ENCODE assay signal across 8 mouse cellular contexts in the genomic region with DNA sequence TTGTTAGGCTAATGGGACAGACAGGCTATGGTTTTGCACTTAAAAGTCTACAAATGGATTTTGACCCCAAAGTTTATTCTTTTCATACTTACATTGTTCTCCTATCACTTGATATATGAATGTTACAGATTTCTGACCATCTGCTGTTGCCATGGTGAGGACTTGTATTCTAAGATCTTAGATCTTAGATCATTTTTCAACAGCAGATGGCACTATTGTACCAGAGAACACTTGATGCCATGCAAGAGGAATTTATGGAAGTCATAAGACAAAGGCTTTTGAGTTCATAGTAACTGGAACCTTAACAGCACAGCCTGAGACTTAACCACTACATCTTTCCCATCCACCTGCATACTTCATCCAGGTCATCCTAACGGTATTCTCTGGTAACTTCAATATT. TPM values are rescaled to one million over a fixed set of nuclear protein-coding genes. Genes with fewer than 3 reads are reported as not detected.
A peak's percentile ranks its signal among the peaks of the same experiment; 100 is the strongest.
DNase-seq lines count a peak whose midpoint lies in the region; ATAC-seq and TF ChIP-seq lines count a peak whose summit lies in the region.

No protein-coding gene starts in this region.

- DNase-seq in heart, adult 2 months, result no peak
- no peak for DNase-seq in heart, postnatal 25 days (ENCODE audit: low spot score)
- peak; percentile 48 for DNase-seq in thymus, postnatal 14 days
- no peak for DNase-seq in thymus, postnatal 4 days
- peak; percentile 25 for DNase-seq in fat pad, adult 2 months (ENCODE audit: extremely low read depth, low read depth, low spot score)
- DNase-seq in gastrocnemius, postnatal 36 days, result no peak

- no peak overlapping the region for H3K27ac ChIP-seq in heart, adult 2 months
- H3K27ac ChIP-seq in macrophage, result peak overlapping the region; percentile 83; the same call in 1 of the 2 replicates

- no peak for TF ChIP-seq EP300 in heart, adult 2 months (IDR thresholded peaks at IDR 0.05; ENCODE audit: insufficient read depth, low read depth, low read length)

- H3K4me3 ChIP-seq in heart, adult 2 months, result no peak overlapping the region
- no peak overlapping the region for H3K4me3 ChIP-seq in macrophage (ENCODE audit: inconsistent target)

- H3K36me3 ChIP-seq in heart, adult 2 months (ENCODE audit: control insufficient read depth, insufficient read depth, low read length), result peaks cover 15% of the 10 kb centered on the region
- peaks cover 7% of the 10 kb centered on the region; the same call in 1 of the 2 replicates for H3K36me3 ChIP-seq in macrophage (ENCODE audit: inconsistent target)

- TF ChIP-seq CTCF in heart, adult 2 months (IDR thresholded peaks at IDR 0.05), result peak; percentile 79

- no peak overlapping the region for H3K9ac ChIP-seq in heart, adult 2 months (ENCODE audit: low read depth, low read length)

- no peaks in the 10 kb centered on the region for H3K27me3 ChIP-seq in heart, adult 2 months (ENCODE audit: control insufficient read depth, insufficient read depth, low read length)

- ATAC-seq in erythroblast, adult 5-6 weeks (replicated peaks; ENCODE audit: low FRiP score, poor library complexity, severe bottlenecking), result no peak

- no peak for TF ChIP-seq POLR2A in heart, adult 2 months (IDR thresholded peaks at IDR 0.05; ENCODE audit: insufficient read depth, low read depth, low read length)

- H3K4me1 ChIP-seq in heart, adult 2 months (ENCODE audit: control insufficient read depth, insufficient read depth, low read length), result peaks cover 3% of the 10 kb centered on the region

- intact Hi-C loops in heart, adult 2 months (cut with DNase I), result loop anchor here (1.0 to 10.0 kb wide), 4 partner anchors 146 to 484 kb away; a partner anchor contains a TSS
- intact Hi-C loops in heart, postnatal 25 days (cut with DNase I), result loop anchor here (1.0 kb wide), 1 partner anchor 151 kb away; no protein-coding TSS in a partner anchor
- intact Hi-C loops in gastrocnemius, postnatal 36 days (cut with DNase I), result loop anchor here (5.0 kb wide), 1 partner anchor 321 kb away; no protein-coding TSS in a partner anchor

- 14% methylated on average over 1 of the region's 1 CpGs for WGBS in heart, adult 2 months
- WGBS in macrophage (ENCODE audit: missing documents), result 64% methylated on average over 1 of the region's 1 CpGs

- H3K79me2 ChIP-seq in heart, adult 2 months (replicated peaks; ENCODE audit: control insufficient read depth, insufficient read depth, low read length), result no peaks in the 10 kb centered on the region
- H3K79me2 ChIP-seq in macrophage (ENCODE audit: inconsistent target), result peaks cover 59% of the 10 kb centered on the region

RNA-seq across cellular contexts. Expression of a gene that starts 2.0 kb away (rescaled TPM):
- total RNA-seq in heart, adult 2 months (2021), result 100 to 1,000 TPM; 107 to 116 TPM
- polyA plus RNA-seq in heart, adult 2 months (2012; rRNA removed), result 41.6 and 74.4 TPM in 2 replicates
- total RNA-seq in heart, postnatal 25 days (2021), result 10 to 100 TPM; 90.6 to 93.4 TPM
- total RNA-seq in macrophage (2018; cell fraction: chromatin; rRNA removed), result 100 to 1,000 TPM in 7 of 26 experiments, 10 to 100 TPM in 19; 60.5 to 127 (median 89.8) TPM
- total RNA-seq in macrophage (2018; cell fraction: cytosol; rRNA removed), result 10 to 100 TPM; 44.3 to 72.9 (median 60.3) TPM
- 10 to 100 TPM; 50.0 to 95.0 (median 69.6) TPM for total RNA-seq in macrophage (2018; cell fraction: nucleus; rRNA removed)
- polyA plus RNA-seq in macrophage (2018), result 40.7 to 65.1 TPM (median 55.7 TPM) in 3 replicates
- 5.8 and 11.5 TPM in 2 replicates for total RNA-seq in erythroblast, adult 5-6 weeks (2015; ENCODE audit: low replicate concordance)
- 5.9 and 10.5 TPM in 2 replicates for total RNA-seq in erythroblast, adult 5-6 weeks (2017; ENCODE audit: low replicate concordance)
- 100 to 1,000 TPM in 1 of 2 experiments, 10 to 100 TPM in 1; 86.2 to 105 TPM for total RNA-seq in gastrocnemius, postnatal 36 days (2021)

RNA-seq across cellular contexts. Expression of a gene that starts 33.5 kb away (rescaled TPM):
- 100 to 1,000 TPM; 164 to 186 TPM for total RNA-seq in heart, adult 2 months (2021)
- 108 and 130 TPM in 2 replicates for polyA plus RNA-seq in heart, adult 2 months (2012; rRNA removed)
- total RNA-seq in heart, postnatal 25 days (2021), result 100 to 1,000 TPM; 155 to 163 TPM
- total RNA-seq in macrophage (2018; cell fraction: chromatin; rRNA removed), result 10 to 100 TPM; 36.3 to 96.9 (median 66.9) TPM
- total RNA-seq in macrophage (2018; cell fraction: cytosol; rRNA removed), result 100 to 1,000 TPM; 295 to 447 (median 378) TPM
- total RNA-seq in macrophage (2018; cell fraction: nucleus; rRNA removed), result 100 to 1,000 TPM in 25 of 26 experiments, 10 to 100 TPM in 1; 64.6 to 378 (median 214) TPM
- 317 to 419 TPM (median 387 TPM) in 3 replicates for polyA plus RNA-seq in macrophage (2018)
- 79.6 and 96.5 TPM in 2 replicates for total RNA-seq in erythroblast, adult 5-6 weeks (2015; ENCODE audit: low replicate concordance)
- 29.9 and 45.4 TPM in 2 replicates for total RNA-seq in erythroblast, adult 5-6 weeks (2017; ENCODE audit: low replicate concordance)
- 100 to 1,000 TPM; 103 to 110 TPM for total RNA-seq in gastrocnemius, postnatal 36 days (2021)

RNA-seq across cellular contexts. Expression of a gene that starts 52.7 kb away (rescaled TPM):
- total RNA-seq in heart, adult 2 months (2021), result 1 to 10 TPM; 2.2 to 2.6 TPM
- polyA plus RNA-seq in heart, adult 2 months (2012; rRNA removed), result 1.0 and 1.1 TPM in 2 replicates
- total RNA-seq in heart, postnatal 25 days (2021), result 1 to 10 TPM; 1.9 to 2.0 TPM
- total RNA-seq in macrophage (2018; cell fraction: chromatin; rRNA removed), result not detected
- total RNA-seq in macrophage (2018; cell fraction: cytosol; rRNA removed), result not detected
- total RNA-seq in macrophage (2018; cell fraction: nucleus; rRNA removed), result not detected
- not detected in 3 replicates for polyA plus RNA-seq in macrophage (2018)
- total RNA-seq in erythroblast, adult 5-6 weeks (2015; ENCODE audit: low replicate concordance), result 0.42 TPM in 1 of 2 replicates, not detected in the other
- 0.17 TPM in 1 of 2 replicates, not detected in the other for total RNA-seq in erythroblast, adult 5-6 weeks (2017; ENCODE audit: low replicate concordance)
- 1 to 10 TPM in 1 of 2 experiments, under 1 TPM in 1; 0.72 to 1.0 TPM for total RNA-seq in gastrocnemius, postnatal 36 days (2021)

RNA-seq across cellular contexts. Expression of a gene that starts 52.9 kb away (rescaled TPM):
- total RNA-seq in heart, adult 2 months (2021), result 10 to 100 TPM; 19.3 to 20.0 TPM
- polyA plus RNA-seq in heart, adult 2 months (2012; rRNA removed), result 9.7 and 11.0 TPM in 2 replicates
- 10 to 100 TPM; 14.5 to 19.5 TPM for total RNA-seq in heart, postnatal 25 days (2021)
- 10 to 100 TPM in 1 of 26 experiments, 1 to 10 TPM in 14, not detected in 11; 1.5 to 10.6 (median 4.8) TPM for total RNA-seq in macrophage (2018; cell fraction: chromatin; rRNA removed)
- 10 to 100 TPM in 19 of 26 experiments, 1 to 10 TPM in 7; 7.7 to 20.3 (median 12.9) TPM for total RNA-seq in macrophage (2018; cell fraction: cytosol; rRNA removed)
- total RNA-seq in macrophage (2018; cell fraction: nucleus; rRNA removed), result 1 to 10 TPM in 24 of 26 experiments, not detected in 2; 1.2 to 9.1 (median 3.0) TPM
- polyA plus RNA-seq in macrophage (2018), result 16.2 to 19.5 TPM (median 17.8 TPM) in 3 replicates
- 7.9 and 26.1 TPM in 2 replicates for total RNA-seq in erythroblast, adult 5-6 weeks (2015; ENCODE audit: low replicate concordance)
- 13.6 and 21.0 TPM in 2 replicates for total RNA-seq in erythroblast, adult 5-6 weeks (2017; ENCODE audit: low replicate concordance)
- 10 to 100 TPM; 38.0 to 38.6 TPM for total RNA-seq in gastrocnemius, postnatal 36 days (2021)

Comparison
In these comparisons a context has a peak if more than half of its experiments do, and no peak if none do; other contexts are left out.
1. DNase-seq: peak in thymus, postnatal 14 days (single experiment) and fat pad, adult 2 months (single experiment); none in heart, adult 2 months (0 of 2), heart, postnatal 25 days (single experiment), thymus, postnatal 4 days (single experiment) and gastrocnemius, postnatal 36 days (0 of 2).
2. RNA of a gene that starts 2.0 kb away (total RNA-seq): 107 to 116 TPM in heart, adult 2 months, 86.2 to 105 TPM in gastrocnemius, postnatal 36 days and 90.6 to 93.4 TPM in heart, postnatal 25 days; 5.8 to 11.5 TPM in erythroblast, adult 5-6 weeks; every median in the first group is over 4 times any median in the second.